Mouse (Mus musculus) left cerebral cortex, adult 2 months (tissue): ENCODE measurements around the gene 2610528J11Rik. TPM values are rescaled to one million over a fixed set of nuclear protein-coding genes. Genes with fewer than 3 reads are reported as not detected.
"Not testable (repeated sequence)": the region's sequence is repeated elsewhere in the genome, so short reads cannot be mapped to it uniquely, and the experiment has no call there.

ENCODE experiments used
- DNase-seq, 2 experiments: peaks; one replicate each; pipeline ENCODE4 v3.0.0; 2021 to 2022; ENCODE audit warnings: low spot score in 2 of 2, mixed read lengths in 1 of 2; ENCODE audit errors: extremely low spot score in 1 of 2
- H3K27ac ChIP-seq: fragments of 200-600 bp; 2 replicates; pipeline ENCODE4 v1.8.1; 2022
- H3K4me3 ChIP-seq: fragments of 200-600 bp; 2 replicates; pipeline ENCODE4 v1.8.1; 2022
- CTCF ChIP-seq: fragments of 200-600 bp; IDR thresholded peaks from 2 replicates; pipeline ENCODE4 v1.8.1; 2022; ENCODE audit warnings: antibody characterized with exemption, mild to moderate bottlenecking, moderate library complexity
- intact Hi-C: fragments of 180-260 bp; cut with DNase I; formaldehyde crosslinking; loops from one replicate; pipeline ENCODE4 v1.15.1; 2025
- total RNA-seq, 2 experiments: library from RNA; stranded (reverse); gene quantifications; 2 replicates each; pipeline ENCODE4 v1.2.3; 2021

Gene 2610528J11Rik
- total RNA-seq, 2 experiments from 2014 or later: not detected

- intact Hi-C loops: loop anchor here (5.0 kb wide), 1 partner anchor 96 kb away; no protein-coding TSS in a partner anchor
- Histone ChIP-seq H3K4me3 (peak within 1 kb of the TSS; percentile 32), H3K27ac (peak within 1 kb of the TSS; percentile 22)
- no peak for TF ChIP-seq CTCF
- peak in 1 of 2 experiments; percentile 31 for DNase-seq
These were observed 16.9 kb downstream of the 2610528J11Rik start, which contains the start of gene Tmem125 for GRCm38 (mm10) chr4:118543592-118544260. Gene Tmem125, minus strand, starts transcription at chr4:118544044.

GRCm38 (mm10) chr4:118544441-118545127 is 17.8 kb downstream of the 2610528J11Rik start:
- no peak for TF ChIP-seq CTCF
- Histone ChIP-seq H3K4me3 (no peak overlapping the region), H3K27ac (no peak overlapping the region)
- DNase-seq: no peak
- intact Hi-C loops: loop anchor here (5.0 kb wide), 1 partner anchor 97 kb away; no protein-coding TSS in a partner anchor

- H3K4me3 ChIP-seq, intact Hi-C loops, H3K27ac ChIP-seq: not testable (repeated sequence)
- DNase-seq: peak; percentile 80
These were observed 20.8 kb downstream of the 2610528J11Rik start for GRCm38 (mm10) chr4:118547424-118548129.

- DNase-seq: peak in 1 of 2 experiments; percentile 48
- intact Hi-C loops, H3K4me3 ChIP-seq, H3K27ac ChIP-seq: not testable (repeated sequence)
These were observed 21.3 kb downstream of the 2610528J11Rik start for GRCm38 (mm10) chr4:118548130-118548480.

- intact Hi-C loops: no loop called here
- no peak for TF ChIP-seq CTCF
- Histone ChIP-seq H3K27ac (no peak overlapping the region), H3K4me3 (no peak overlapping the region)
- DNase-seq: no peak
These were observed 26.3 kb downstream of the 2610528J11Rik start for GRCm38 (mm10) chr4:118553039-118553649.

GRCm38 (mm10) chr4:118564062-118564925 is 37.5 kb downstream of the 2610528J11Rik start:
- no peak for TF ChIP-seq CTCF
- Histone ChIP-seq H3K27ac (no peak overlapping the region), H3K4me3 (no peak overlapping the region)
- intact Hi-C loops: loop anchor here (5.0 kb wide), 1 partner anchor 357 kb away; no protein-coding TSS in a partner anchor
- DNase-seq: no peak

- no peak overlapping the region for H3K27ac ChIP-seq
- H3K4me3 ChIP-seq: no peak overlapping the region
- DNase-seq: no peak
- intact Hi-C loops: loop anchor here (5.0 kb wide), 1 partner anchor 358 kb away; no protein-coding TSS in a partner anchor
- no peak for TF ChIP-seq CTCF
These were observed 38.1 kb downstream of the 2610528J11Rik start for GRCm38 (mm10) chr4:118564926-118565279.

- peak; percentile 53 to 54 for DNase-seq
- peak; percentile 99 for TF ChIP-seq CTCF
- Histone ChIP-seq H3K4me3 (no peak overlapping the region), H3K27ac (no peak overlapping the region)
- intact Hi-C loops: loop anchor here (1.0 kb wide), 1 partner anchor 157 kb away; the partner anchor contains the start of genes Med8 and Szt2
These were observed 39.4 kb downstream of the 2610528J11Rik start for GRCm38 (mm10) chr4:118566161-118566676.

- Histone ChIP-seq H3K27ac (no peak overlapping the region), H3K4me3 (no peak overlapping the region)
- no peak for DNase-seq
- intact Hi-C loops: no loop called here
- no peak for TF ChIP-seq CTCF
These were observed 41.9 kb downstream of the 2610528J11Rik start for GRCm38 (mm10) chr4:118568709-118569108.

GRCm38 (mm10) chr4:118569320-118569719 is 42.5 kb downstream of the 2610528J11Rik start:
- intact Hi-C loops: no loop called here
- TF ChIP-seq CTCF: no peak
- Histone ChIP-seq H3K4me3 (no peak overlapping the region), H3K27ac (no peak overlapping the region)
- DNase-seq: no peak
